Mouse (Mus musculus): ENCODE data around the gene Ppp6r2. TPM values are rescaled to one million over a fixed set of nuclear protein-coding genes. Genes with fewer than 3 reads are reported as not detected.
A peak's percentile ranks its signal among the peaks of the same experiment; 100 is the strongest.

Ppp6r2 gene
- polyA plus RNA-seq, 1 experiment from 2014 or later, result 26.8 TPM

DNA sequence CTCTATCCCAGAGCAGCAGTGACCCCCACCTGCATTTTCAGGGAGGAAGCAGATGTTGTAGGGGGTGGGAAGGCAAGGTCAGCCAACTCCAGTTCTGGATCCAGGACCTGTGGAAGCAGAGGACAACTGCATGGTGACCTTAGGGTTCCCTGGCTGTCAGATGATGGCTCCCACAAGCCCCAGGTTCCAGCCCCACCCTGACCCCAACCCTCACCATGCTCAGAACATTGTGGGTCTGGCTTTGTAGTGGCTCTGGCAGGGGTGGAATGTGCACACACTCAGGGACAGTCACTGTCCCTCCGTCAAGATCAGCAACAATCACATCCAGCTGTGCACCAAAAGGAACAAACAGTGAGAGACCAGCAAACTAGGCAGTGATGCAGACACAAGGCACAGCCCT is 94.6 kb downstream of the Ppp6r2 start:
- Histone ChIP-seq H3K9me3 (no peaks in the 10 kb centered on the region), H3K27me3 (replicated peaks; ENCODE audit: low read depth, poor library complexity, severe bottlenecking) (no peaks in the 10 kb centered on the region), H3K4me3 (no peak overlapping the region), H3K36me3 (replicated peaks) (peaks cover 70% of the 10 kb centered on the region), H3K4me1 (peaks cover 8% of the 10 kb centered on the region; the same call in 1 of the 2 replicates), H3K27ac (replicated peaks) (no peak overlapping the region)
- no peak for DNase-seq (ENCODE audit: low spot score)
- 90% methylated on average over 1 of the region's 1 CpGs for WGBS

GRCm38 (mm10) chr15:89307461-89307860 is 96.1 kb downstream of the Ppp6r2 start:
- H3K36me3 ChIP-seq (replicated peaks), result peaks cover 55% of the 10 kb centered on the region

DNA sequence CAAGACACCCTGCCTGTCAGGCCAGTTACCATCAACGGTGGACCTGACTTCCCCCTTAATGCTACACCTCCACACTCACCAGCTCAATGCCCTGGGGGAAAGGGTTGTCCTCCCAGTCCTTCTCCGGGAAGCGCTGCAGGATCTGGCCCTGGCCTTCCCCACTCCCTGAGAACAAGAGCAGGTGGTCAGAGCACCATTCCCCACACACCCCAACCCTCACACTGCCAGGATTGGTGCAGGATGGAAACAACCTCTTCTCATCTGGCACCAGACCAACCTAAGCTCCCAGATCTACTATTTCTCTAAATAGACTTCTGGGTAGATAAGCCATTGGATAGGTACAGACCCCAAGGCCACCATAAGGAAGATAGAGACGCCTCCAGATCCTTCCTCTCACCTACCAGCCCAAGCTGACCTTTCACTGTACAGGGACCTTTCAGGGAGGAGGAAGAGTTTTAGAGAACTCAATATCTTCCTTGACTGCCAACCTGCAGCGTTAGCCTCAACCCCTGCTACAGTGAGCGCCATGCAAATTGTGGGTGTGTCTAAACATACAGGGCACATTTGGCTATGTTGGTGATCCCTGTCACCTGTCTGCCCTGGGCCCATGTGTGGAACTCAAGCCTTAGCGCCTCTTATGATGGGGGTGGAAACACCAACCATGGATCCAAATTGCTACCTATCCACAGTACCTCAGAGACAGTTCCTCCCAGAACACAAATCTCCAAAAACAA is 97.2 kb downstream of the Ppp6r2 start:
- DNase-seq (ENCODE audit: low spot score), result no peak
- peaks cover 44% of the 10 kb centered on the region for H3K36me3 ChIP-seq (replicated peaks)
- H3K4me3 ChIP-seq, result no peak overlapping the region
- WGBS, result 85% methylated on average over 7 of the region's 7 CpGs
- no peak overlapping the region for H3K27ac ChIP-seq (replicated peaks)
- no peaks in the 10 kb centered on the region for H3K27me3 ChIP-seq (replicated peaks; ENCODE audit: low read depth, poor library complexity, severe bottlenecking)
- H3K4me1 ChIP-seq, result peaks cover 22% of the 10 kb centered on the region
- H3K9me3 ChIP-seq, result no peaks in the 10 kb centered on the region

More at GRCm38 (mm10) chr15:89307461-89307860, 96.1 kb downstream of the Ppp6r2 start:
- 89% methylated on average over 13 of the region's 13 CpGs for WGBS
- Histone ChIP-seq H3K9me3 (no peaks in the 10 kb centered on the region), H3K27me3 (replicated peaks; ENCODE audit: low read depth, poor library complexity, severe bottlenecking) (no peaks in the 10 kb centered on the region), H3K4me1 (peaks cover 11% of the 10 kb centered on the region), H3K4me3 (no peak overlapping the region), H3K27ac (replicated peaks) (no peak overlapping the region)
- DNase-seq (ENCODE audit: low spot score), result no peak

- Histone ChIP-seq H3K4me1 (peaks cover 32% of the 10 kb centered on the region), H3K4me3 (no peak overlapping the region), H3K27me3 (replicated peaks; ENCODE audit: low read depth, poor library complexity, severe bottlenecking) (no peaks in the 10 kb centered on the region), H3K9me3 (no peaks in the 10 kb centered on the region), H3K27ac (replicated peaks) (no peak overlapping the region), H3K36me3 (replicated peaks) (peaks cover 30% of the 10 kb centered on the region)
- 78% methylated on average over 6 of the region's 6 CpGs for WGBS
- no peak for DNase-seq (ENCODE audit: low spot score)
Measured at GRCm38 (mm10) chr15:89309962-89310498, 98.7 kb downstream of the Ppp6r2 start.

GRCm38 (mm10) chr15:89313359-89313758 is 102.0 kb downstream of the Ppp6r2 start:
- Histone ChIP-seq H3K36me3 (replicated peaks) (no peaks in the 10 kb centered on the region), H3K9me3 (no peaks in the 10 kb centered on the region), H3K27ac (replicated peaks) (no peak overlapping the region), H3K27me3 (replicated peaks; ENCODE audit: low read depth, poor library complexity, severe bottlenecking) (no peaks in the 10 kb centered on the region), H3K4me1 (peaks cover 32% of the 10 kb centered on the region), H3K4me3 (peak overlapping the region; percentile 98)
- 77% methylated on average over 4 of the region's 4 CpGs for WGBS
- no peak for DNase-seq (ENCODE audit: low spot score)

GRCm38 (mm10) chr15:89314107-89314506 is 102.8 kb downstream of the Ppp6r2 start:
- DNase-seq (ENCODE audit: low spot score), result no peak
- Histone ChIP-seq H3K4me1 (peaks cover 32% of the 10 kb centered on the region), H3K27me3 (replicated peaks; ENCODE audit: low read depth, poor library complexity, severe bottlenecking) (no peaks in the 10 kb centered on the region), H3K4me3 (peak overlapping the region; percentile 98), H3K9me3 (no peaks in the 10 kb centered on the region), H3K36me3 (replicated peaks) (no peaks in the 10 kb centered on the region), H3K27ac (replicated peaks) (peak overlapping the region; percentile 88)
- 34% methylated on average over 3 of the region's 3 CpGs for WGBS

DNA sequence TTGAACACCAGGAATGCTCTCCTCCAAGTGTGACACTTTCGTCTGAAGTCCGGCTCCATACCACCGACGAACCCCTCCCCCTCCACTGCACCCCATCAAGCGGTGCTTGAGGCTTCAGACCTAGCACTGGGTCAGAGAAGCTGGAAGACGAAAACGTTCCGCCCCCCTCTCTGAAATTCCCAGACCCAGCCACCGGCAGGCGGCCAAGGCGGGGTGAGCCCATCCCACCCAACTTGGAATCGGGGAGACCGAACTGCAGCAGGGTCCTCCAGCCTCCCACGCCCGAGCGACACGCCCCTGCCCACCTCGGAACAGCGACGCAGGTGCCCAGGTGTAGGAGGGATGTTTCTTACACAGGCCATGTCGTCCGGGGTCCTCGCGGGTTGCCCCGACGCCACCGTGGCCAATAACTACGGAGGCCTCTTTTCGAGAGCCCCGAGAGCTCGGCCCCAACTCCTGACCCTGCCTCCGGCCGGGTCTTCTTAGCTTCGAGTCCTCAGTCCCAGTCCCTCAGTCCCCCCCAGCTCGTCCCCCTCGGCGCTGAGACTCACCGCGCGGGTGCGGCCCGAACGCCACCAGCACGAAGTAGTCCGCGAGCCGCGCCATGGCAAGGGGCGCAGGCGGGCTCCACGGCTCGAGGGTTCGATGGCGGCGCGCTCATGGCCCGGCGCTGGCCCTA is 103.3 kb downstream of the Ppp6r2 start:
- no peaks in the 10 kb centered on the region for H3K36me3 ChIP-seq (replicated peaks)

GRCm38 (mm10) chr15:89315190-89315731 is 103.9 kb downstream of the Ppp6r2 start, which contains the start of gene Sbf1:
TSS of gene Sbf1 (minus strand) at chr15:89315311.
- H3K27me3 ChIP-seq (replicated peaks; ENCODE audit: low read depth, poor library complexity, severe bottlenecking), result no peaks in the 10 kb centered on the region
- WGBS, result under 1% methylated on average over 37 of the region's 37 CpGs
- no peaks in the 10 kb centered on the region for H3K36me3 ChIP-seq (replicated peaks)
- H3K9me3 ChIP-seq, result no peaks in the 10 kb centered on the region
- H3K4me3 ChIP-seq, result peak within 1 kb of the TSS; percentile 98
- DNase-seq (ENCODE audit: low spot score), result peak; percentile 98
- peak within 1 kb of the TSS; percentile 88 for H3K27ac ChIP-seq (replicated peaks)
- peaks cover 27% of the 10 kb centered on the region for H3K4me1 ChIP-seq

More for the DNA sequence above, 103.3 kb downstream of the Ppp6r2 start:
- H3K4me3 ChIP-seq, result peak overlapping the region; percentile 98
- peak overlapping the region; percentile 88 for H3K27ac ChIP-seq (replicated peaks)
- peak; percentile 50 for DNase-seq (ENCODE audit: low spot score)
- H3K27me3 ChIP-seq (replicated peaks; ENCODE audit: low read depth, poor library complexity, severe bottlenecking), result no peaks in the 10 kb centered on the region
- peaks cover 32% of the 10 kb centered on the region for H3K4me1 ChIP-seq
- no peaks in the 10 kb centered on the region for H3K9me3 ChIP-seq
- under 1% methylated on average over 58 of the region's 58 CpGs for WGBS

GRCm38 (mm10) chr15:89316146-89316545 is 104.8 kb downstream of the Ppp6r2 start:
- peak overlapping the region; percentile 98; the same call in 1 of the 2 replicates for H3K4me3 ChIP-seq
- peak; percentile 43 for DNase-seq (ENCODE audit: low spot score)

GRCm38 (mm10) chr15:89321264-89321663 is 109.9 kb downstream of the Ppp6r2 start:
- Histone ChIP-seq H3K9me3 (no peaks in the 10 kb centered on the region), H3K27me3 (replicated peaks; ENCODE audit: low read depth, poor library complexity, severe bottlenecking) (peaks cover 36% of the 10 kb centered on the region), H3K27ac (replicated peaks) (no peak overlapping the region), H3K4me3 (no peak overlapping the region), H3K36me3 (replicated peaks) (no peaks in the 10 kb centered on the region), H3K4me1 (peaks cover 9% of the 10 kb centered on the region)
- 86% methylated on average over 8 of the region's 8 CpGs for WGBS
- no peak for DNase-seq (ENCODE audit: low spot score)

More at GRCm38 (mm10) chr15:89316146-89316545, 104.8 kb downstream of the Ppp6r2 start:
- 62% methylated on average over 11 of the region's 11 CpGs for WGBS
- H3K4me1 ChIP-seq, result peaks cover 24% of the 10 kb centered on the region
- H3K9me3 ChIP-seq, result no peaks in the 10 kb centered on the region
- no peak overlapping the region for H3K27ac ChIP-seq (replicated peaks)
- no peaks in the 10 kb centered on the region for H3K36me3 ChIP-seq (replicated peaks)
- 0 out of 2 replicates have a peak, but pooled peaks cover 6% of the 10 kb centered on the region for H3K27me3 ChIP-seq (replicated peaks; ENCODE audit: low read depth, poor library complexity, severe bottlenecking)

DNA sequence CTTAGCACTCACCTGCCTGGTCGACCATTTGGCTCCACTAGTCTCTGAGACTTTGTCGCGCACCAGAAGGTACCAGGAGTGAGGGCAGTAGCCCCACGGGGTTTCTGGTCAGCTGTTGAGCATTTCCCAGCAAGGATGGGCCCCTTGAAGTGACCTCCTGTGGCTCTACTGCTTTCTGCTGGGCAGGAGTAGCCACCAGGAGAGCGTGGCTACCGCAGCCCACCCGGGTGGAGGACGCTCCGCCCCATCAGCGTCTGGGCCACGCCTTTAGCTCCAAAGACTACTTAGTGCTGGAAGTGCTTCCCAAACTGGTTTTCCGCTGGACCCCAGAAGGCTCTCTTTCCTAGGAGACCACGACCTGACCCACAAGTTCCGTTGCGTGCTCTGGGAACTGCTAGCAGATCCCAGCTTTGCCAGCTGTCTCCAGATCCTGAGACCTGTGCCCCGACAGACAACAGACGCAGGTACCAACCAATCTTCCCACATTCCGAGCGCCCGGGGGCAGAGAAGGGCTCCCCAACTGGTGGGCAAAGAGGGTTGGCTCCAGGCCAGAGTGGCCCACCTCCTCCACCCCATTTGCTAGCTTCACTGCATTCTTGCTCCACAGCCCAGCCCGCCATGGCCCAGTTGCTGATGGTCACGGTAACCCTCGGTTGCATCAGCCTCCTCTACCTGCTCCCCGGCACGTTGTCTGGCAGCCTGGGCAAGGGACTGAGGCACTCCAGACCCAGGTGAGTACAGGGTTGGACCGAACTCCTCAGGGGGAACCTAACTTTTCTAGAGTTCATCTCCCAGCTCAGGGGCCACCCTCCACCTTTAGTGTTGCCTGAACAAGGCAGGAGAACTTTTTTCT is 111.5 kb downstream of the Ppp6r2 start, which contains the start of gene Adm2:
TSS of gene Adm2 (plus strand) at position 51 of the 853 bp plus-strand sequence.
- Histone ChIP-seq H3K27ac (replicated peaks) (no peak within 1 kb of the TSS), H3K4me1 (peaks cover 9% of the 10 kb centered on the region), H3K36me3 (replicated peaks) (no peaks in the 10 kb centered on the region), H3K9me3 (no peaks in the 10 kb centered on the region), H3K27me3 (replicated peaks; ENCODE audit: low read depth, poor library complexity, severe bottlenecking) (peaks cover 36% of the 10 kb centered on the region), H3K4me3 (peak within 1 kb of the TSS; percentile 44)
- WGBS, result 6% methylated on average over 26 of the region's 26 CpGs
- peak; percentile 28 for DNase-seq (ENCODE audit: low spot score)
